Mouse (Mus musculus) lung, postnatal 0 days (tissue): ENCODE data around the gene Lrrc74b.

Source experiments
- CTCF ChIP-seq: IDR thresholded peaks from 2 replicates; pipeline ENCODE4 v1.5.1; 2016; ENCODE audit warnings: antibody characterized with exemption, mild to moderate bottlenecking
- EP300 ChIP-seq: IDR thresholded peaks from 2 replicates; pipeline ENCODE4 v1.6.1; 2016; ENCODE audit warnings: antibody characterized with exemption, mild to moderate bottlenecking, control low read depth

- TF ChIP-seq CTCF: no peak
- no peak for TF ChIP-seq EP300
These were observed 34.8 kb downstream of the Lrrc74b start for GRCm38 (mm10) chr16:17526223-17526622.
